Mouse (Mus musculus) olfactory bulb, adult 2 months (tissue): ENCODE results near the gene Tmc8. TPM values are rescaled to one million over a fixed set of nuclear protein-coding genes. Genes with fewer than 3 reads are reported as not detected.
"Not testable (repeated sequence)": the region's sequence is repeated elsewhere in the genome, so short reads cannot be mapped to it uniquely, and the experiment has no call there.

Source experiments
- H3K27ac ChIP-seq: fragments of 200-500 bp; 2 replicates; pipeline ENCODE4 v1.5.1; 2012; ENCODE audit warnings: low read depth, low read length; ENCODE audit not compliant: insufficient read depth
- H3K4me1 ChIP-seq: fragments of 200-500 bp; 2 replicates; pipeline ENCODE4 v1.6.1; 2012; ENCODE audit warnings: low read length; ENCODE audit not compliant: control insufficient read depth, insufficient read depth
- H3K4me3 ChIP-seq: fragments of 200-500 bp; 2 replicates; pipeline ENCODE4 v1.5.1; 2012; ENCODE audit warnings: mild to moderate bottlenecking, low read depth, low read length, moderate library complexity; ENCODE audit not compliant: insufficient read depth
- CTCF ChIP-seq: fragments of 200-500 bp; IDR thresholded peaks from 2 replicates; pipeline ENCODE4 v1.5.1; 2012; ENCODE audit warnings: low read depth, mild to moderate bottlenecking, low read length, moderate library complexity; ENCODE audit not compliant: insufficient read depth
- POLR2A ChIP-seq: fragments of 200-500 bp; IDR thresholded peaks from 2 replicates; pipeline ENCODE4 v1.6.1; 2012; ENCODE audit warnings: mild to moderate bottlenecking, low read depth, low read length, moderate library complexity; ENCODE audit not compliant: insufficient read depth
- WGBS: fragments of 180-500 bp; shearing (Covaris S2); methylation state at CpG from one replicate; pipeline ENCODE4 v1.1.7; 2018; 5-methylcytosine and 5-hydroxymethylcytosine counted together
- polyA plus RNA-seq: library from polyadenylated mRNA; stranded (reverse); fragments of >200 nt; gene quantifications from 2 replicates; pipeline ENCODE4 v1.2.4, GENCODE M21; 2012; ENCODE audit warnings: low replicate concordance; ENCODE audit not compliant: missing spikeins, insufficient read depth, insufficient read length

Gene Tmc8
- polyA plus RNA-seq, 1 experiment, result not detected

- no peaks in the 10 kb centered on the region for H3K4me1 ChIP-seq
- TF ChIP-seq CTCF (no peak), POLR2A (no peak)
- no peak overlapping the region for H3K27ac ChIP-seq
- no peak overlapping the region for H3K4me3 ChIP-seq
- 86% methylated on average over 7 of the region's 7 CpGs for WGBS
Measured at GRCm38 (mm10) chr11:117800038-117800437, 18.2 kb downstream of the Tmc8 start.

- Histone ChIP-seq H3K4me3 (no peak overlapping the region), H3K4me1 (no peaks in the 10 kb centered on the region), H3K27ac (no peak overlapping the region)
- WGBS, result 92% methylated on average over 7 of the region's 7 CpGs
- TF ChIP-seq CTCF (no peak), POLR2A (no peak)
Measured at GRCm38 (mm10) chr11:117801650-117802049, 19.8 kb downstream of the Tmc8 start.

GRCm38 (mm10) chr11:117803166-117803688 lies 21.4 kb downstream of the Tmc8 start:
- 88% methylated on average over 3 of the region's 3 CpGs for WGBS
- Histone ChIP-seq H3K27ac (no peak overlapping the region), H3K4me1 (no peaks in the 10 kb centered on the region), H3K4me3 (no peak overlapping the region)
- TF ChIP-seq CTCF (no peak), POLR2A (no peak)

GRCm38 (mm10) chr11:117806781-117807180 lies 24.9 kb downstream of the Tmc8 start:
- 94% methylated on average over 6 of the region's 6 CpGs for WGBS
- TF ChIP-seq POLR2A, result no peak
- TF ChIP-seq CTCF, result no peak
- H3K27ac ChIP-seq, result no peak overlapping the region

GRCm38 (mm10) chr11:117809407-117810311 lies 27.8 kb downstream of the Tmc8 start, which contains the start of the genes Gm20708 and Syngr2:
Gm20708 (plus strand) TSS chr11:117809668.
Syngr2 (plus strand) TSS chr11:117809668.
- TF ChIP-seq CTCF (no peak), POLR2A (no peak)
- H3K27ac ChIP-seq, result no peak within 1 kb of the TSS

More at GRCm38 (mm10) chr11:117806781-117807180, 24.9 kb downstream of the Tmc8 start:
- no peak overlapping the region for H3K4me3 ChIP-seq
- peaks cover 16% of the 10 kb centered on the region for H3K4me1 ChIP-seq

GRCm38 (mm10) chr11:117810401-117811046 lies 28.6 kb downstream of the Tmc8 start:
- WGBS, result 1% methylated on average over 21 of the region's 21 CpGs
- TF ChIP-seq POLR2A (no peak), CTCF (no peak)
- peak overlapping the region; percentile 55 for H3K4me3 ChIP-seq
- H3K4me1 ChIP-seq, result peaks cover 16% of the 10 kb centered on the region
- no peak overlapping the region for H3K27ac ChIP-seq

More at GRCm38 (mm10) chr11:117809407-117810311, 27.8 kb downstream of the Tmc8 start, which contains the start of the genes Gm20708 and Syngr2:
- Histone ChIP-seq H3K4me1 (peaks cover 16% of the 10 kb centered on the region), H3K4me3 (peak within 1 kb of the TSS; percentile 55)
- 1% methylated on average over 75 of the region's 75 CpGs for WGBS

GRCm38 (mm10) chr11:117813867-117814266 lies 32.0 kb downstream of the Tmc8 start:
- TF ChIP-seq POLR2A (no peak), CTCF (no peak)
- Histone ChIP-seq H3K4me1 (peaks cover 16% of the 10 kb centered on the region), H3K4me3 (no peak overlapping the region), H3K27ac (no peak overlapping the region)
- WGBS, result 76% methylated on average over 5 of the region's 5 CpGs

GRCm38 (mm10) chr11:117814704-117815366 lies 33.0 kb downstream of the Tmc8 start:
- 93% methylated on average over 6 of the region's 6 CpGs for WGBS
- Histone ChIP-seq H3K4me3 (no peak overlapping the region), H3K27ac (no peak overlapping the region), H3K4me1 (peaks cover 14% of the 10 kb centered on the region)
- TF ChIP-seq CTCF, result no peak

GRCm38 (mm10) chr11:117815850-117816249 lies 34.0 kb downstream of the Tmc8 start:
- not testable (repeated sequence) for H3K27ac ChIP-seq, H3K4me3 ChIP-seq, H3K4me1 ChIP-seq
- WGBS, result 89% methylated on average over 9 of the region's 9 CpGs
